Mouse (Mus musculus) small intestine, adult 2 months (tissue): Measurements from ENCODE around the gene 1700013F07Rik. TPM values are rescaled to one million over a fixed set of nuclear protein-coding genes. Genes with fewer than 3 reads are reported as not detected.
"Not testable (repeated sequence)": the region's sequence is repeated elsewhere in the genome, so short reads cannot be mapped to it uniquely, and the experiment has no call there.

Source experiments
- H3K27ac ChIP-seq: fragments of 200-500 bp; 2 replicates; pipeline ENCODE4 v1.5.1; 2012; ENCODE audit warnings: low read depth, low read length, control low read depth, inconsistent platforms; ENCODE audit not compliant: insufficient read depth
- H3K27me3 ChIP-seq: fragments of 200-500 bp; 2 replicates; pipeline ENCODE4 v1.6.1; 2012; ENCODE audit warnings: mild to moderate bottlenecking, moderate library complexity, low read length, inconsistent platforms; ENCODE audit not compliant: control insufficient read depth, insufficient read depth
- H3K36me3 ChIP-seq: fragments of 200-500 bp; 2 replicates; pipeline ENCODE4 v1.6.1; 2012; ENCODE audit warnings: mild to moderate bottlenecking, low read length, control low read depth, inconsistent platforms; ENCODE audit not compliant: control insufficient read depth, insufficient read depth
- H3K4me1 ChIP-seq: fragments of 200-500 bp; 2 replicates; pipeline ENCODE4 v1.6.1; 2012; ENCODE audit warnings: low read length, inconsistent platforms, mixed read lengths; ENCODE audit not compliant: control insufficient read depth, insufficient read depth, insufficient read length
- H3K4me3 ChIP-seq: fragments of 200-500 bp; 2 replicates; pipeline ENCODE4 v1.5.1; 2012; ENCODE audit warnings: low read depth, mild to moderate bottlenecking, control low read depth, inconsistent platforms, low read length, moderate library complexity
- CTCF ChIP-seq: fragments of 200-500 bp; IDR thresholded peaks from 2 replicates; pipeline ENCODE4 v1.5.1; 2012; ENCODE audit warnings: low read depth, mild to moderate bottlenecking, control low read depth, inconsistent platforms, low read length, moderate library complexity, mixed read lengths; ENCODE audit not compliant: insufficient replicate concordance, insufficient read length; ENCODE audit errors: extremely low read depth
- POLR2A ChIP-seq: fragments of 200-500 bp; IDR thresholded peaks from 2 replicates; pipeline ENCODE4 v1.6.1; 2012; ENCODE audit warnings: low read depth, mild to moderate bottlenecking, control low read depth, inconsistent platforms, low read length, moderate library complexity
- WGBS: fragments of 180-500 bp; shearing (Covaris S2); methylation state at CpG from one replicate; pipeline ENCODE4 v1.1.7; 2018; 5-methylcytosine and 5-hydroxymethylcytosine counted together
- polyA plus RNA-seq: library from polyadenylated mRNA; depleted of rRNA; stranded (reverse); fragments of >200 nt; gene quantifications from 2 replicates; pipeline ENCODE4 v1.2.3, GENCODE M21; 2012; rRNA removed

1700013F07Rik gene
- not detected in 2 replicates for polyA plus RNA-seq

DNA sequence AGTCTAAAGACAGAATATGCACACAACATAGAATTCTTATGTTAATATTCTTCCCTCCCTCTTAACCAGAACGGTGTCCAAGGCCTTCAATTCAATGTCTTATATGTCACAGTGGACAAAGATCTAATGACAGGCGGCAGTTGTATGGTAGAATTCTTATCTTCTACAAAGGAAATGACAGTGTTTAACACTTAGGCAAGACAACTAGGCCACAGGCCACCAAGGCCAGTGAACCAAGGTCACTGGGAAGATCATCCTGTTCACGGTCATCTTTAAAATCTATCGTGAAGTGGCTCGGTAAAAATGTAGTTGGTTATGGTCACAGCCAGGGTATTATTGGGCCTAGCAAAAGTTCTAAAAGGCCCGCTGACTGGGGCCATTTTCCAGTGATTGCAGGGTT, at the start of gene 1700013F07Rik:
Gene 1700013F07Rik (plus strand): TSS at position 200 of the 400 bp plus-strand sequence.
- WGBS, result 46% methylated on average over 6 of the region's 6 CpGs
- no peak for TF ChIP-seq CTCF
- no peak for TF ChIP-seq POLR2A
- H3K27me3 ChIP-seq, result no peaks in the 10 kb centered on the region
- no peak within 1 kb of the TSS for H3K4me3 ChIP-seq
- H3K27ac ChIP-seq, result peak within 1 kb of the TSS; percentile 78
- H3K4me1 ChIP-seq, result peaks cover 19% of the 10 kb centered on the region
- H3K36me3 ChIP-seq, result no peaks in the 10 kb centered on the region

DNA sequence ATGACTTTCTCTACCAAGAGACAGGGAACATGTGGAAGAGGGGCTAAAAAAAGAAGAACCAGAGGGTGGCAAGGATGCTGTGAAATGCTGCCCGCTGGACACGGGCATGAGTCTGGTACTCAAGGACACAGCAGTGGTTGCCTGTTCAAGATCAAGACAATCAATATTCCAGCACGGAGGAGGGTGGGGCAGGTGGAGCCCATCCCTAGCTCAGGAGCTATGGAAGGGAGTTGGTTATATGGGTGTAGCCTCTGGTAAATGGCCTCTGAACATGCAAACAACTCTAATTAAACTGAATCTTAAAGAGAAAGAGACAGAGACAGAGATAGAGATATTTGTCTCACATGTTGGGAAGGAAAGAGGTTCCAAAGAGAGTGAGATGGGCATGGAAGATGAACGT, 49.2 kb upstream of the 1700013F07Rik start:
- no peak for TF ChIP-seq CTCF
- no peak for TF ChIP-seq POLR2A
- Histone ChIP-seq H3K36me3 (no peaks in the 10 kb centered on the region), H3K4me3 (no peak overlapping the region), H3K4me1 (peaks cover 6% of the 10 kb centered on the region; the same call in 1 of the 2 replicates), H3K27me3 (no peaks in the 10 kb centered on the region), H3K27ac (no peak overlapping the region)
- WGBS, result 36% methylated on average over 4 of the region's 4 CpGs

DNA sequence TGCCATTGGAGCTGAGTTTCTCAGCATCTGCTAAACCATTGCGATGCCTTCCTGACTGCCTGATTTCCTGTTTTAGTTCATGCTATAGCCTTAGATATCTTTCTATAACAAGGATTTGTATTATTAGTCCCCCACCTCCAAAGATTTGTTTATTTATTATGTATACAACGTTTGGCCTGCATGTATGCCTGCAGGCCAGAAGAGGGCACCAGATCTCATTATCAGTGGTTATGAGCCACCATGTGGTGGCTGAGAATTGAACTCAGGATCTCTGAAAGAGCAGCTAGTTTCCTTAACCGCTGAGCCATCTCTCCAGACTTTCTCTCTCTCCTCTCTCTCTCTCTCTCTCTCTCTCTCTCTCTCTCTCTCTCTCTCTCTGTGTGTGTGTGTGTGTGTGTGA, 44.0 kb upstream of the 1700013F07Rik start:
- no peaks in the 10 kb centered on the region for H3K27me3 ChIP-seq
- no peak for TF ChIP-seq CTCF
- TF ChIP-seq POLR2A, result no peak
- no peaks in the 10 kb centered on the region for H3K36me3 ChIP-seq
- H3K27ac ChIP-seq, result no peak overlapping the region
- H3K4me3 ChIP-seq, result no peak overlapping the region
- WGBS, result 65% methylated on average over 3 of the region's 3 CpGs
- H3K4me1 ChIP-seq, result no peaks in the 10 kb centered on the region

DNA sequence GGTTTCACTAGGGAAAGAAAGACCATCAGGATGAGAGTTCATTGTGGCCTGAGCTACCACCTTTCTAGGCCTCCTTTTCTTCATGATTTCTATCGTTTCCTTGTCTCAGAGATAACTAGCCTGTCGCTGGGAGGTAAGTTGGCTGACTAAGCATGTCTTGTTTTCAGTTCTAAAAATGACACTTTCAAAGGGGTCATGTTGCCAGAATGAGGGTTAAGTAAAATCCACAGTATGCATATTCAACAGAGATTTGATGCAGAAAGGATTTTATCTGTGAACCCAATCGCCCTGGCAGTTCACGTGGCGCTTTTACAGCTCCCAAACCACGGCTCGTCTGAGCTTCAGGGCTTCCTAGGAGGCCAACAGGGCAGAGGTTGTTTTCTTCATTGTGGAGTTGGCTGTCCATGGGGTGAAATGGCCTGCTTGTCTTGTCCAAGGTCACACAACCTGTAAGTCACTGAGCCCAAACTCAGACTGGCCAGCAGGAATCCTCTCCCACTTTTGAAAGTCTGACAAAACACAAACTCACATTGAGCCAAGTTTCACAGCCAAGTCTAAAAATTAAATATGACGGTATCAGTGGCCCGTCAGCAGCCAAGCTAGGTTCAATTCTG, 39.0 kb upstream of the 1700013F07Rik start:
- H3K4me1 ChIP-seq, result no peaks in the 10 kb centered on the region
- no peaks in the 10 kb centered on the region for H3K27me3 ChIP-seq
- H3K27ac ChIP-seq, result no peak overlapping the region
- no peak for TF ChIP-seq POLR2A
- TF ChIP-seq CTCF, result no peak
- 43% methylated on average over 9 of the region's 9 CpGs for WGBS
- H3K36me3 ChIP-seq, result no peaks in the 10 kb centered on the region
- H3K4me3 ChIP-seq, result no peak overlapping the region

DNA sequence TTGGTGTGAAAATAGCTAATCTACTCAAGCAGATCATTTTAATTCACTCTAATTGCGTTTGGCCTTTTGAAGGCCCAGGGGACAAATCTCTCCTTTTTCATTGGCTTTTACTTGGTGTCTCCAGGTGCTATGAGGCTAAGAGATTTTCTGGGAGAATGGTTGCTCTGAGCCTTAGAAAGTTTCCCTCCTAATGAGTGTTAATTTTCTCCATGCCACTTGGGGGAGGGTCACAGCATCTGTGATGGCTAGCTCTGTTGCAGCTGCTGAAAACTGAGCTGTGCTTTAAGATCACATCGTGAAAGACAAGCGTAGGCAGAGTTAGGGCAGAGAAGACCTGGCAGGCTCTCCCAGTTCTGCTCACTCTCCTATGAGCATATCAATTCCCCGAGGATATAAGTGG, 38.5 kb upstream of the 1700013F07Rik start:
- no peak overlapping the region for H3K27ac ChIP-seq
- no peaks in the 10 kb centered on the region for H3K4me1 ChIP-seq
- no peaks in the 10 kb centered on the region for H3K27me3 ChIP-seq
- 81% methylated on average over 4 of the region's 4 CpGs for WGBS
- H3K4me3 ChIP-seq, result no peak overlapping the region
- no peak for TF ChIP-seq CTCF
- no peak for TF ChIP-seq POLR2A
- no peaks in the 10 kb centered on the region for H3K36me3 ChIP-seq

DNA sequence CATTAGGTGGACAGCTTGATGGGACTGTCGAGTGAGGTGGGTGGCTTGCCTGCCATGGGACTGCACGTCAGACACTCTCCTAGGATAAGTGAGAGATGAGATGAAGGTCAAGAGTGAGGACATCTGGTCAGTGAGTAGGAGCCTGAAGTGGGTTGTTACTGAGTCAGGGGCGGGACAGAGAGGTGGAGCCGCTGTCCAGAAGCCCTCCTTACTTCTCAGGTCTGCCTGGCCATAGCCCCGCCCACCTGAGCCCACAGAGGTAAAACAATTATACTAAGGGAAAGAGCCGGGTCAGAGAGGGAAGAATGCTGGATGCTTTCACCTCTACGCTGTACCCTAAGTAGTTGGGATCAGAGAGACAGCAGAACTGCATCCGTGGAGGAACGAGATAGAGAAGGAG, 36.3 kb upstream of the 1700013F07Rik start:
- no peaks in the 10 kb centered on the region for H3K36me3 ChIP-seq
- no peaks in the 10 kb centered on the region for H3K4me1 ChIP-seq
- WGBS, result 71% methylated on average over 9 of the region's 9 CpGs
- no peak overlapping the region for H3K4me3 ChIP-seq
- no peak for TF ChIP-seq CTCF
- TF ChIP-seq POLR2A, result no peak
- H3K27me3 ChIP-seq, result no peaks in the 10 kb centered on the region
- no peak overlapping the region for H3K27ac ChIP-seq

DNA sequence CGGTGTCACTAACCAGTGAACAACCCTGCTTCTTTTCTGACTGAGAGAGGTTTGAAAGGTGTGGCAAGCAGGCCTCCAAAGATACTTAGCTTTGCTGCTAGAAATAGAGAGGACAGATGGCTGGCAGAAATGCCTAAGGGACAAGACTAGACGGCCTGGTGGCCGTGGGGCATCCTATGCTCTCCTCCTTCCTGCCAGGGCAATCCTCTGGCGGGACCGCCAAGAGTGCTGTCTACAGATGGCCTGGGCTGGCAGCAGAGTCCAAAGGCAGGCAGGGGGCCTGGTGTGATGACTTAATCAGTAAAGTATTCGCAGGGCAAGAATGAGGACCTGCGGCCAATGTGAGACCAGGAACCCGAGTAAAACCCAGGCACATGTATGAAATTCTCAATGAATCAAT, 34.1 kb upstream of the 1700013F07Rik start:
- Histone ChIP-seq H3K4me3 (no peak overlapping the region), H3K36me3 (no peaks in the 10 kb centered on the region), H3K4me1 (no peaks in the 10 kb centered on the region), H3K27ac (no peak overlapping the region), H3K27me3 (no peaks in the 10 kb centered on the region)
- TF ChIP-seq CTCF, result no peak
- TF ChIP-seq POLR2A, result no peak
- 85% methylated on average over 8 of the region's 8 CpGs for WGBS

DNA sequence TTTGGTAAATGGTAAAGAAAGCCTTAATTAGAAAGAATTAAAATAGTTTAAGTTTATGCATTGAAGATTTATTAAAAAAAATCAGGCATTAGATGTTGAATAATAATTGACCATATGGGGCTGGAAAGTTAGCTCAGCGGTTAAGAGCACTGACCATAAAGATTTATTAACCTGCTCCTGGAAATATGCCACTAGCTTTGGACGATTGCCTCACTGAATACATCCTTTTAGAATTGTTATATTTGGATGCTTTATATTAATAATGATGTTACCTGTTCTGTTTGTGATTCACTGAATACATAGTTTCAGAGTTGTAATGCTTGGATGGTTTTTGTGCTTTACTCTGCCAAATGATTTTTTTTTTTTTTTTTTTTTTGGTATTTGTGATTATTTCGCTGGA, 32.5 kb upstream of the 1700013F07Rik start:
- not testable (repeated sequence) for H3K27me3 ChIP-seq, H3K27ac ChIP-seq, H3K4me3 ChIP-seq, H3K4me1 ChIP-seq, H3K36me3 ChIP-seq
- WGBS, result 41% methylated on average over 3 of the region's 3 CpGs
